Mouse (Mus musculus): Measurements from ENCODE around the gene Rps5.
"Not testable (repeated sequence)": the region's sequence is repeated elsewhere in the genome, so short reads cannot be mapped to it uniquely, and the experiment has no call there.

The Rps5 gene

DNA sequence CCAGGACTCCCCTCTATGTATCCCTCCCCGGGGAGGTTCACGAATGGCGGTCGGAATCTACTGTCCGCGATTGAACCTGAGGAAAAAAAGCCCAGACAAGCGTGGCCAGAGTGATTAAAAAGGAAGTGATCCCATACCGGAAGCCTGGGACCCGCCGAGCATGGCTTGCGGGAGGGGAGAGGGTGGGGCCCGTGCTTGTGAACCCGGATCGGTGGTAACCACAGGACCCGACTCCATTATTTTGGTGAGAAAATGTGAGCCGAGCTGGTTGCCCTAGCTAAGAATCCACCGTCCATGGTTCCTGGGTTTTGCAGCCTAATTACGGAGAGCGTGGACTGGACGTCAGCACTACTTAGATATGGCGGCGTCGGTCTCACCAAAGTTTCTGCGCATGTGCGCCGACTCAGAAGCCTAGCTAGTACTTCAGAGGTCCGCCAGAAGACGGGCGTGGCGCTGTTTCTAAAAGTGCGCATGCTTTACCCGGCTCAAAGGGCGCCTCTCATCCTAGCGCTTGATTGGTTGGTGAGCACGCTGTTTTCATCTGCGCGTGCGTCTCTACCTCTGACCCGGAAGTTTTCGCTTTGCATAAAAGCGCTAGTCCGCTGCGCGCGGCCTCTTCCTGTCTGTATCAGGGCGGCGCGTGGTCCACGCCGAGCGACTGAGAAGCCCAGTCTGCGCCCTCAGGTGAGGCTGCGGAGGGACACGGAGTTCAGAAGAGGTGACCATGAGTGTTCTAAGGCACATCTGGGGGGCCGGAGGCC, at the start of gene Rps5:
Gene Rps5 (plus strand): TSS at position 586 of the 761 bp plus-strand sequence.
- DNase-seq (ENCODE audit: low spot score): peak; percentile 96

DNA sequence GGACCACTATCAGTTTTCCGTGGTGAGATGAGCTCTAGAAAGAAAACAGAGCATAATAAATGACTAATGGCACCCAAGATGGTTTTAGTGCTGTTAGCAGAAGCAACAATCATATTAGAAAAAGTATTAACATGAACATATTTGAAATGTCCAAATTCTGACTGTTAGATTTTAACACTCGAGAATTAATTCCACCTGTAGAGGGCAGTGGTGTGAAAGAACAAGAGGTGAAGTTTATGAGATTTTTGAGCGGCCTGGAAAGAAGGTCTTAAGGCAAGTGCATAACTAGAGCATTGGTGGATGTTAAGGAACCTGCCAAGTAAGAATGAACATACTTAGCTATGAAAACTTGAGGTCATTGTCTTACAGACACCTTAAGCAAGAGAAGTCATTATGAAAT, 47.8 kb upstream of the Rps5 start:
- peak; percentile 9 for DNase-seq (ENCODE audit: low spot score)

DNA sequence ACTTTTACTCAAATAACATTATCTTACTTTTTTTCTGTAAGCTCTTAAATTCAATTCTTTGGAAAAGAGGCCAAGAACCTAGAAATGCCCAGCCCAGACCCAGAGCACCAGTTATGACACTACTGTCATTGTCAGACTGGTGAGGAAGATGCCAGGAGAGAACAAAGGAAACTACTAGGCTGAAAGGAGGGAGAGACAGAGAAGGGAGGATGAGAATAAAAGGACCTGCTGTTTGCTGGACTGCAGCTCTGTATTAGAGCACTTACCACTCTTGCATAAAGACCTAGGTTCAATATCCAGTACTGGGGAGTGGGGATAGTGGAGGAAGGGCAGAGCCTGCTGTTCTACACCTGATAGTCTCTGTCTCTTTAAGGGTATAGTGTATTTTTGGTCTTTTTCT, 42.1 kb upstream of the Rps5 start:
- no peak for DNase-seq (ENCODE audit: low spot score)

DNA sequence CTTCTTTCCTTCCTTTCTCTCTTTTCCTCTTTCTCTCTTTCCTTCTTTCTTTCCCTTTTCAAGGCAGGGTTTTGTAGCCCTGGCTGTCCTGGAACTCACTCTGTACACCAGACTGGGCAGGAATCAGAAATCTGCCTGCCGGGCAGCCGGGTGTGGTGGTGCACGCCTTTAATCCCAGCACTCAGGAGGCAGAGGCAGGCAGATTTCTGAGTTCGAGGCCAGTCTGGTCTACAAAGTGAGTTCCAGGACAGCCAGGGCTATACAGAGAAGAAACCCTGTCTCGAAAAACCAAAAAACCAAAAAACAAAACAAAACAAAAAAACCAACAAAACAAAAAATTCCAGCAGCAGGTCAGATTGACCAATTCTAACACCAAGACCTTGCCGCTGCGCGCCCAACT, 41.6 kb upstream of the Rps5 start:
- DNase-seq (ENCODE audit: low spot score): not testable (repeated sequence)

DNA sequence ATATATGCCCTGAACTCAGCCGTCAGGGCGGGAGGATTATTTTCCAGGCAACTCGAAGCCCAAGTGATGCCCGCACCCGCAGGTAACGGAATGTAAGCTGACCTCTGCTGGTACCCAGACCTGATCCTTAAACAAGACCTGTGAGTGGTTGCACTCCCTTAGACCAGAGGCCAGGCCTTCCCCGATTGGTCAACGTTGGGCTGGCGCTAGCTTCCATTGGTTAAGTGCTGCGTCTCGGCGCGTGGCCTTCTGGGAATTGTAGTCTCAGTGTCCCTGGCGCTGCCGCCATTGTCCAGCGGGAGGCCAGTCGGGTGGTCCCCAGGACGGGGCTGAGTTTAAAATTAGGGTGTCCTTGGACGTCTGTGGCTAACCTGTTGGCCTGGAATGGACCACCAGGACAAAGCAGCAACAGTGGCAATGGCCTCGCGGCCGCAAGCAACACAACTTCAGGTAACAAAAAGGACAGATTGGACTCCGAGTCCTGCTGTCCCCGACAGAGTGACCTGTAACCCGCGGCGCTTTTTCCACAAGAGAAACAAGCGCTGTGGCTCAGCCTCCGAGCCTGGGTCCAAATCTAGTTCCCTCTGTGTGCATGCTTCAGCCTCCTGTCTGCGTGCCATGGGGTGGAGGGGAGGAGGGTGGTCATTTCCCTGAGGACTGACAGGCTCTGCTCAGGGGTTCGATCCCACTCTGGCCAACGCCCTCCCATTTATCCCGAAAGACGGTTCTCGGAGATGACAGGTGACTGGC, 41.0 kb upstream of the Rps5 start, which contains the start of gene Zfp128:
Gene Zfp128 (plus strand): TSS at position 267 of the 750 bp plus-strand sequence.
- peak; percentile 87 for DNase-seq (ENCODE audit: low spot score)

DNA sequence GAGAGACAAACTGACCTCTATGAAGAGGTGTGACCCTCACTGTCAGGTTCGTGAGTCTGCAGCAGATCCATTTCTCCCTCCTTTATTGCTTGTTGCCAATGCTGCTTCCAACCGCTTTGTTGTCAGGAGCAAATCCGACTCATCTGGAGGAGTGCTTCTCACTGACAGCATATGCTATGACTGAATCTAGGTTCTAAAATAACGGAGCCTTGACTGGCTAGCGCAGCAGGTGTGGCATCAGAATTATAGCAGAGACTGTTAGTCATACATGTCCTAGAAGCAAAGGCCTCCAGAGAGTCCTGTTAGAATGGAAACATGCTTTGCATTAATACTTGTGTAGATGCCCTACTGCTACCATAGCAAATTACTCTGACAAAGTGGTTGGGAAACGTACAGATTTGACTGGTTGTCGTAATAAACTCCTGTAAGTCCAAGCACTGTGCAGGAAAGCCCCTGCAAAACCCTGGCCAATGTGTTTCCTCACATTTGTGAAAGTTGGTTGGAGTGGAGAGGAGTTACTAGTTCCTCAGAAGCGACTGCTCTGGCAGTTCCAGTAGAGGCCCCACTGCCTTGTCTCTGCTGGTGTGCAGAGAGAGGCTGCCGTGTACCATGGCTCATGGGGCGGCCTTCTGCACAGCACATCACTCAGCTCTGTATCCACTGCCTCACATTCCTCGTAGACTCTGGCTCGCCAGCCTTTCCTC, 35.4 kb upstream of the Rps5 start:
- DNase-seq (ENCODE audit: low spot score): no peak

DNA sequence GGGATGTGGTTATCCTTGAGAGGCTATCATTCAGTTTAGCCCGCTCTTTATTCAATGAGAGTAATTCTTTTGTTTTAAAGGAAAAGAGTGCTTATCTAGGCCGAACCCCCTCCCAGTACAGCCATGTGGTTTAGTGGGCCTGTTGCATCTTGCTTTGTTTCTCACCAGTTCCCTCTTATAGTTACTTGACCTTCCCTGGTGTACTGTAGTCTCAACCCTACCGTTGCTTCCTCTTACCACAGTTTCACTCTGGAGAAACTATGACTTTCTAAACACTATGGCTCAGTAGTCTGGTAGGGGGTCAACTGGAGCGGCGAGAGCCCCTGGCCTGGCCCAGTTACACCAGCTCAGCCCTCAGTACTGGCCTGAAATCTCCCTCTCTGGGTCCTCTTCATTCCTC, 34.5 kb upstream of the Rps5 start:
- no peak for DNase-seq (ENCODE audit: low spot score)

DNA sequence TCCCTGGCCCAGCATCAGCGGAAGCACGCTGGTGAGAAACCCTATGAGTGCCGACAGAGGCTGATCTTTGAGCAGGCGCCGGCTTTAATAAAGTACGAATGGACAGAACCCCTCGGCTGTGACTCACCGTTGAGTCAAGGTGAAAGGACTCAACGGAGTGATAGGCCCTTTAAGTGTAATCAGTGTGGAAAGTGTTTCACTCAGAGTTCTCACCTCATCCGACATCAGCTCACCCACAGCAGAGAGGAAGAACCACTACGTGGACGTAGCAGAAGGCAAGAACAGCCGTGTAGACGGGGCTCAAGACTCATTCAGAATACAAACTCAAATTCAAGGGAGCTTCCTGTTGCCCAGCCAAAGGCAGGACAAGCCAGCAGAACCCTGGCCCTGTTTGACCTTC, 31.2 kb upstream of the Rps5 start:
- DNase-seq (ENCODE audit: low spot score): no peak

DNA sequence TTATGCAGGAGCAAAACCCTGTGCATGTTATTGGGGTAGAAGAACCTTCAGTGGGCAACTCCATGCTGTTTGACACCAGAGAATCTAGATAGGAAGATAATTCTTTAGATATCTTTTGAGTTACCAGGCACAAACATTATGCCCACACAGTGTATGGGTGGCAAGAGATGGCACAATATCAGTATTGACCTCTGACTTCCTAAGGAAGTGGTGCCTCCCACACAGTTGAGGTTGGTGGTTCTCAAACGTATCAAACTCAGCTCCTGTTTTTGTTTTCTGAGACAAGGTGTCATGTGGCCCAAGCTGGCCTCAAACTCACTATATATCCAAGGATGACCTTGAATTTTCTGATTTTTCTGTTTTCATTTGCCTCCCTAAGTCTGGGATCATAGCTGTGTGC, 30.8 kb upstream of the Rps5 start:
- DNase-seq (ENCODE audit: low spot score): no peak

DNA sequence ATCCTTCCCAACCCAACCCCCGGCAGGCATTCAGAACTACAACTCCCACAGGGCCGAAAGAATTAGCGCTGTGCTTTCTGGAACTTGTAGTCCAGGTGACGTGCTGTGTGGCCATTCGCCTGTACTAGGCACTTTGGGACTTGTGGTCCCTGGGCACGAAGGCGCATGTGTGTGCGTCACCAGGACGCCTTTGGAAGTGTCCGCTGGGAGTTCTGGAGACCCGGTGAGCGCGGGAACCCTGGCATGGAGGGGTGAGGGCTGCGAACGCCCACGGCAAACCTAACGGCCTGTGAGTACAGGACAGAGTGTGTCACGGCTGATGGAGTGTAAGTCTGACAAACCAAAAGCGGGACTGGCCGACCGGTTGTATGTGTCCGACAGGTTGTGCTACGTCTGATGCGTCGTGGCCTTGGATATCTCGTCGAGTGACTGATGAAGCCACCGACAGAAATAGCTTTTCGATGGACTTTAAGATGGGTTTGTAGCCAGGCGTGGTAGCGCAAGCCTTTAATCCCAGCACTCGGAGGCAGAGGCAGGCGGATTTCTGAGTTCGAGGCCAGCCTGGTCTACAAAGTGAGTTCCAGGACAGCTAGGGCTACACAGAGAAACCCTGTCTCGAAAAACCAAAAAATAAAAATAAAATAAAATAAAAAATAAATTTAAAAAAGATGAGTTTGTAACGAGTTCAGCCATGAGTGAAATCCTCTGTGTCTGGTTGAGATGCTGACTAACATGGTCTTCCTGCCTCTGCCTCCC, 24.3 kb upstream of the Rps5 start, which contains the start of gene Zscan22:
Gene Zscan22 (plus strand): TSS at position 161 of the 756 bp plus-strand sequence.
- DNase-seq (ENCODE audit: low spot score): peak; percentile 84

DNA sequence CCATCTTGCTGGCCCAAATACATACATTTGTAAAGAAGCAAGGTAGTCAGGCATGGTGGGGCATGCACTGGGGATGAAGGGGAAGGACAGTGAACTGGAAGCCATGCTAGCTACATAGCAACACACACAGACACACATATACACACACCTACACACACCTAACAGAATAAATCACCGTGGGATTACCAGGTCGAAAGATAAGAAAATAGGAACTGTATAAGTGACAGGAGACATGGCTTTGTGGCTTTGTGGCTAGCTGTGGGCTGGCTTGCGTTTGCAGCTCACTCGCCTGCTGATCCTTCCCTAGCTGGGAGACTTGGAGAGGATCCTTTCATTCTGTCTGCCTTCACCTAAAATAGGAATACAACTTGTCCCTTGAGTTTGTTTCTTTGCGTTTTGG, 20.6 kb upstream of the Rps5 start:
- DNase-seq (ENCODE audit: low spot score): no peak

DNA sequence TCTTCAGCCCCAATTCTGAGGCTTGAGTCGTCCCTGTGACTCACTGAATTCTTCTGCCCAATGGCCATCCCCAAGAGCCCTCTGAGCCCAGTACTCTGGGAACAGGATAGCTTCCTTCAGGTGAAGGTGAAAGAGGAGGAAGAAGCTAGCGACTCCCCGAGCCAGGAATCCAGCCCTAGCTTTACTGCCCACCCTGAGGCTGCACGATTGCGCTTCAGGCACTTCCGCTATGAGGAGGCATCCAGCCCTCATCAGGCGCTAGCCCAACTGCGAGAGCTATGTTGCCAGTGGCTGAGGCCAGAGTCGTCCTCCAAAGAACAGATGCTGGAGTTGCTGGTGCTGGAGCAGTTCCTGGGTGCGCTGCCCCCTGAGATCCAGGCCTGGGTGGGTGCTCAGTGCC, 18.5 kb upstream of the Rps5 start:
- no peak for DNase-seq (ENCODE audit: low spot score)

DNA sequence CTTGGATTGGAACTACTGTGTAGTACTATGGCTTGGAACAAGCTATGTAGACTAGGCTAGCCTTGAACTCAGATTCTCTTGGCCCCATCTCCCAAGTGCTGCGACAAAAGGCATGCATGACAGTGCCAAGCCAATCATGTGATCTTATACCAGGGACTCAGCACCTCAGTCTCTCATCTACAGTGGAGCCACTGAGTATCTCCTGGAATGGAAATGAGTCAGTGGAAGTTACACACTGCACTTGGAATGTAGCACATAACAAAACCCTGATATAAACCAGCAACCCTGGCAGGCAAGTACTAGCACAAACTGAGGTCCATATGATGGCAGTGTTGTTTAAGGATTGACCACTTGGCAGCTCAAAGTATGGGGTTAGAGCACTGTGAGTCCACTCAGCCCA, 16.9 kb upstream of the Rps5 start:
- DNase-seq (ENCODE audit: low spot score): no peak

DNA sequence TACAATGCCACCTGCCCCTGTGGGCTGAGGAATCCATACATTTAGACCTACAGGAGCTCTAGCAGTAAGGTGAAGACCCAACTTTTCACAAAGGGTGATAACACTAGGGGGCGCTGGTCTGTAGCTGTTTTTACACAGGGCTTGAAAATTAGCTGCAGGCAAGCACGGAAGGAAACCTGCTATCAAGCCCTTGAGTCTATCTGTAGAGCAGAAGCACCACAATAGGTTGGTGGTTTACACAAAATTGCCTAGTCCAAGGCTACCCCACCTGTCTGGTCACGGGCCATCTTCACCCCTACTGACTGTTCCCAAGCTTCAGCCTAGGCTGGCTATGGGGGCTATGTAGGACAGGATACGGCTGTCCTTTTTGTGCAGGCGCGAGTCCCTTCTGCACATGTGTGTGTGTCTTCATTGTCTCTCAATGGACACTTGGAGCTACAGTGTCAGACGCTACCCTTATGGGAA, 12.6 kb upstream of the Rps5 start:
- DNase-seq (ENCODE audit: low spot score): peak; percentile 57

DNA sequence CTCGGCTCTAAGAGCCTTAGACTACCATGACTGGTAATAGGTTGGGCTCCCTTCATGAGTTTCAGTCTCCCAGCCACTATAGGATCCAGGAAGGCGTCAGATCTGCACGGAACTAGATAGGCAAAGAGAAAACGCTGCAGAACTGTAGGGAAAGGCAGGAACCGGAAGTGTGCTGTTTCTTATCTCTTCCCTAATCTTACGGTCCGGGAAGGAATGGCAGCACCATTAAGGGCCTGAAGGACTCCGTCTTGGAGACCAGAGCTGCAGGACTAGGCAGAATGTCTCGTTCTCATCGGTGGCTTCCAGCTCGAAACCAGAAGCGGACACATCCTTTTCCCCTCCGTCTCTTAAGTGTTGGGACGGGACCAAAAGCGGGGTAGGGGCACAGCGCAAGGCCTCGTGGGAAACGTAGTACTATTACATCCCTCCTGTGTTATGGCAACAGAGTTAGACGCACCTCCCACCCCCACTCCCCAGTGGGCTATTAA, 11.9 kb upstream of the Rps5 start:
- peak; percentile 56 for DNase-seq (ENCODE audit: low spot score)

DNA sequence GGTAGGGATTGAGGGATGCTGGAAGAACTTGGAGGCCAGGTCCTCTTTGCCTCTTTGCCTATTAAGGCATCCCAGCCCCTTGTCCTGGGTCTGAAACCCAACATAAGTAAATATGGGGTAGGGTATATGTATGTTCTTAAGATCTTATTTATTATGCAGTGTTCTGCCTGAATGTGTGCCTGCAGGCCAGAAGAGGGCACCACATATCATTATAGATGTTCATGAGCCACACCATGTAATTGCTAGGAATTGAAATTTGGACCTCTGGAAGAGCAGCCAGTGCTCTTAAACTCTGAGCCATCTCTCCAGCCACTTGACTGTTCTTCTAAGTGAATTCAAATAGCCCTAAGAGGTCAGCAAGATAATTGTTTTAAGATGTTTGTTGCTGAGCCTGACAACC, 8.5 kb upstream of the Rps5 start:
- no peak for DNase-seq (ENCODE audit: low spot score)

DNA sequence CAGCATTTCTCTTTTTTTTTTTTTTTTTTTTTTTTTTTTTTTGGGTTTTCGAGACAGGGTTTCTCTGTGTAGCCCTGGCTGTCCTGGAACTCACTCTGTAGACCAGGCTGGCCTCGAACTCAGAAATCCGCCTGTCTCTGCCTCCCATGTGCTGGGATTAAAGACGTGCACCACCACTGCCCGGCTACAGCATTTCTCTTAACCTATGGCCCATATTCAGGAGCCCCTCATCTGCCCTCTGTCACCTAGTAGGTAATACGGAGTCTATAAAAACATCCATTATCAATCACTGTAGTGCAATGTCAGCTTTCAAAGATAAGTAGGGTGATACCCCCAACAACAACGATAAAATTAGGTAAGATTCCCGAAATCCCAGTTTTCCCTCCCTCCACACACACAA, 1.6 kb upstream of the Rps5 start:
- not testable (repeated sequence) for DNase-seq (ENCODE audit: low spot score)

DNA sequence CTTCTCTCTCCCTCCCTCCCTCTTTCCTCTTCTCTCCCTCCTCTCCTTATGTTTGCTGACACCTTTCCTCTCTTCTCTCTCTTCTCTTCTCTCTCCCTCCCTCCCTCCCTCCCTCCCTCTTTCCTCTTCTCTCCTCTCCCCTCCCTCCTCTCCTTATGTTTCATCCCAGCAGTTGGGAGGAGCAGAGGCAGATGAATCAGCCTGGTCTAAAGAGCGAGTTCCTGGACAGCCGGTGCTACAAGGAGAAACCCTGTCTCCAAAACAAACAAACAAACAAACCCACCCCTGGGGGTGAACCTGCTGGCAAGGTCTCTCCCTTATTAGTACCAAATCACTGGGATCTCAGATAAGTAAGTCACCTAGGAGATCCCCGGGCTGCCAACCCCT, 779 bp upstream of the Rps5 start:
- DNase-seq (ENCODE audit: low spot score): no peak

DNA sequence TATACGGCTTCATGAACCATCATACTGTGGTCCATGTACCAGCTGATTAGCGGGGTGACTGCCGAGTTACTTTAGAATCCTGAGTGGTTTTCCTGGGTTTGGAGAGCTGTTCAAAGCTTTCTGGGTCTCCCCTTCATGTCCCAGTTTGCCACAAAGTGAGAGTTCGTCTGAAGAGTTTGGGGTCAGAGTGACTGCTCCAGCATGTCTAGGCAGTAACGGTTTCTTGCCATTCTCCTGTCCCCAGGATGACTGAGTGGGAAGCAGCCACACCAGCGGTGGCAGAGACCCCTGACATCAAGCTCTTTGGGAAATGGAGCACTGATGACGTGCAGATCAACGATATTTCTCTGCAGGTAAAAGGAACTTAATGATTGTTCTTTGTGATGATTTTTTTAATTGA, 639 bp downstream of the Rps5 start:
- DNase-seq (ENCODE audit: low spot score): no peak

DNA sequence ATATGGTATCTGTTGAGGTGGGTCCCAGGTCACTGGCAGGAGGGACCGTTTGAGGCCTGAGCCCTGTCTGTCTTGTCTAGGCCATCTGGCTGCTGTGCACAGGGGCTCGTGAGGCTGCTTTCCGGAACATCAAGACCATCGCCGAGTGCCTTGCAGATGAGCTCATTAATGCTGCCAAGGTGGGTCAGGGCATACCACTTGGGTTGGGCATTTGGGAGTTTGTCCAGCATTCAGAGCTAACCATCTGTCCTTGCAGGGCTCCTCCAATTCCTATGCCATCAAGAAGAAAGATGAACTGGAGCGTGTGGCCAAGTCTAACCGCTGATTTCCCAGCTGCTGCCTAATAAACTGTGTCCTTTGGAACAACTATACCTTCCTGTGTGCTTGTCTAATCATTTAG, 4.2 kb downstream of the Rps5 start:
- no peak for DNase-seq (ENCODE audit: low spot score)

DNA sequence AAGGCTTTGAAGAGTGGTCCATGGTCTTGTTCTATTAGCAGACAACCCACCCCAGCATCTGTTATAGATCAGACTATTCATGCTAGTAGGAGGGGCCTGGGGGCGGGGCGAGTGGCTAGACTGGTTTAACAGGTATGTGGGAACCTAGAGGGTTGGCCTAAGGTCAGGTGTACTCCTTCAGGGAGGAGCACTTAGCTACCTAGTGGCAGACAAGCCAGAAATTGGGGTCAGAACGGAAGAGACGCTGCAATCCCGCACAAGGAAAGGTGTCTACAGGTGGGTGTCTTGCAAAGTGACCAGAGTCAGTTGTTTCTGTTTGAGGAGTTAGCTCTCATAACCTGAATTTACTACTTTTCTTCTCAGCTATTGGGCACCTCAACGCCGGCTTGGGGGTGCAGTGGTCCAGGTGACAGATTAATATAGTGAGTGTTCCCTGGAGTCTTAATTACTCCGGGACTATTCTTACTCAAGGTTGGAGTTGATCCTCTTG, 5.1 kb downstream of the Rps5 start, which contains the start of gene Rnf225:
Gene Rnf225 (plus strand): TSS at position 226 of the 490 bp plus-strand sequence.
- DNase-seq (ENCODE audit: low spot score): peak; percentile 56
